ENCODE assay signal across 8 mouse cellular contexts in genomic region chr2:121449545-121450011, GRCm38 (mm10). TPM values are rescaled to one million over a fixed set of nuclear protein-coding genes. Genes with fewer than 3 reads are reported as not detected.
DNase-seq lines count a peak whose midpoint lies in the region; ATAC-seq and TF ChIP-seq lines count a peak whose summit lies in the region.

No protein-coding gene starts in this region.

- 0 out of 2 replicates have a peak, but pooled peaks cover 4% of the 10 kb centered on the region for H3K4me1 ChIP-seq in lung, embryonic 14.5 days (ENCODE audit: insufficient read depth)
- H3K4me1 ChIP-seq in embryonic facial prominence, embryonic 12.5 days, result peaks cover 22% of the 10 kb centered on the region
- peaks cover 23% of the 10 kb centered on the region for H3K4me1 ChIP-seq in hindbrain, embryonic 12.5 days
- 0 out of 2 replicates have a peak, but pooled peaks cover 2% of the 10 kb centered on the region for H3K4me1 ChIP-seq in lung, postnatal 0 days (ENCODE audit: insufficient read depth, low read depth, low read length)

- ATAC-seq in lung, embryonic 14.5 days (ENCODE audit: insufficient read depth), result peak; percentile 56
- ATAC-seq in embryonic facial prominence, embryonic 12.5 days (ENCODE audit: insufficient number of reproducible peaks, insufficient read depth, low FRiP score, low TSS enrichment), result peak; percentile 72
- peak; percentile 71 for ATAC-seq in hindbrain, embryonic 12.5 days (ENCODE audit: low FRiP score)
- ATAC-seq in lung, postnatal 0 days, result peak; percentile 10

- TF ChIP-seq CTCF in lung, embryonic 14.5 days (IDR thresholded peaks at IDR 0.05; ENCODE audit: low read depth), result no peak
- no peak for TF ChIP-seq CTCF in lung, postnatal 0 days (IDR thresholded peaks at IDR 0.05)

- H3K27me3 ChIP-seq in lung, embryonic 14.5 days (ENCODE audit: insufficient read depth, low read length), result no peaks in the 10 kb centered on the region
- no peaks in the 10 kb centered on the region for H3K27me3 ChIP-seq in embryonic facial prominence, embryonic 12.5 days
- no peaks in the 10 kb centered on the region for H3K27me3 ChIP-seq in hindbrain, embryonic 12.5 days
- no peaks in the 10 kb centered on the region for H3K27me3 ChIP-seq in lung, postnatal 0 days (replicated peaks; ENCODE audit: insufficient read depth, low read length)

- peak overlapping the region; percentile 95 for H3K27ac ChIP-seq in lung, embryonic 14.5 days (ENCODE audit: low read depth)
- peak overlapping the region; percentile 97 for H3K27ac ChIP-seq in embryonic facial prominence, embryonic 12.5 days
- H3K27ac ChIP-seq in hindbrain, embryonic 12.5 days, result peak overlapping the region; percentile 98
- peak overlapping the region; percentile 98 for H3K27ac ChIP-seq in lung, postnatal 0 days (ENCODE audit: low read length)

- WGBS in lung, embryonic 14.5 days, result 0% methylated on average over 52 of the region's 54 CpGs
- WGBS in embryonic facial prominence, embryonic 12.5 days, result under 1% methylated on average over 54 of the region's 54 CpGs
- WGBS in hindbrain, embryonic 12.5 days, result under 1% methylated on average over 42 of the region's 54 CpGs
- 2% methylated on average over 39 of the region's 54 CpGs for WGBS in lung, postnatal 0 days

- peaks cover 32% of the 10 kb centered on the region for H3K36me3 ChIP-seq in lung, embryonic 14.5 days (ENCODE audit: insufficient read depth)
- peaks cover 24% of the 10 kb centered on the region for H3K36me3 ChIP-seq in embryonic facial prominence, embryonic 12.5 days
- peaks cover 19% of the 10 kb centered on the region for H3K36me3 ChIP-seq in hindbrain, embryonic 12.5 days
- no peaks in the 10 kb centered on the region; the same call in 1 of the 2 replicates for H3K36me3 ChIP-seq in lung, postnatal 0 days (ENCODE audit: insufficient read depth, low read length)

- DNase-seq in lung, embryonic 14.5 days, result no peak
- no peak for DNase-seq in lung, postnatal 4 days
- no peak for DNase-seq in lung, postnatal 0 days (ENCODE audit: low spot score)
- no peak for DNase-seq in layer of hippocampus, adult 18-20 months (ENCODE audit: low spot score in 2 of 2)
- DNase-seq in left cerebral cortex, adult 11 months (ENCODE audit: low spot score), result no peak
- no peak for DNase-seq in layer of hippocampus, postnatal 14 days (ENCODE audit: low spot score in 2 of 2)

- peak overlapping the region; percentile 94 for H3K9ac ChIP-seq in lung, embryonic 14.5 days
- H3K9ac ChIP-seq in embryonic facial prominence, embryonic 12.5 days, result peak overlapping the region; percentile 97
- peak overlapping the region; percentile 96 for H3K9ac ChIP-seq in hindbrain, embryonic 12.5 days
- peak overlapping the region; percentile 98 for H3K9ac ChIP-seq in lung, postnatal 0 days (replicated peaks; ENCODE audit: low read depth)

- H3K9me3 ChIP-seq in lung, embryonic 14.5 days (ENCODE audit: low read depth, low read length), result no peaks in the 10 kb centered on the region
- H3K9me3 ChIP-seq in embryonic facial prominence, embryonic 12.5 days, result no peaks in the 10 kb centered on the region
- no peaks in the 10 kb centered on the region for H3K9me3 ChIP-seq in hindbrain, embryonic 12.5 days (replicated peaks)
- no peaks in the 10 kb centered on the region for H3K9me3 ChIP-seq in lung, postnatal 0 days (ENCODE audit: low read length)

- TF ChIP-seq EP300 in lung, postnatal 0 days (IDR thresholded peaks at IDR 0.05), result no peak

- peak overlapping the region; percentile 99 for H3K4me3 ChIP-seq in lung, embryonic 14.5 days (ENCODE audit: low read depth, low read length)
- peak overlapping the region; percentile 99 for H3K4me3 ChIP-seq in embryonic facial prominence, embryonic 12.5 days
- peak overlapping the region; percentile 99 for H3K4me3 ChIP-seq in hindbrain, embryonic 12.5 days
- H3K4me3 ChIP-seq in lung, postnatal 0 days (ENCODE audit: low read depth, low read length), result peak overlapping the region; percentile 99

- H3K4me2 ChIP-seq in lung, embryonic 14.5 days, result peak overlapping the region; percentile 89
- H3K4me2 ChIP-seq in embryonic facial prominence, embryonic 12.5 days (replicated peaks), result peak overlapping the region; percentile 96
- peak overlapping the region; percentile 95 for H3K4me2 ChIP-seq in hindbrain, embryonic 12.5 days (replicated peaks)
- H3K4me2 ChIP-seq in lung, postnatal 0 days (replicated peaks; ENCODE audit: low read depth, low read length), result peak overlapping the region; percentile 73

RNA-seq across cellular contexts. Expression of gene Serf2, which starts 0.6 kb away (rescaled TPM):
- polyA plus RNA-seq in lung, embryonic 14.5 days (2014; fragmentation: Nextera tagmentation; extraction: Ambion mirVana), result 488 and 525 TPM in 2 replicates
- polyA plus RNA-seq in embryonic facial prominence, embryonic 12.5 days (2016; fragmentation: Nextera tagmentation; extraction: Ambion mirVana), result 495 and 504 TPM in 2 replicates
- polyA plus RNA-seq in hindbrain, embryonic 12.5 days (2016; fragmentation: Nextera tagmentation; extraction: Ambion mirVana), result 455 and 463 TPM in 2 replicates
- polyA plus RNA-seq in lung, postnatal 0 days (2015; fragmentation: Nextera tagmentation; extraction: Ambion mirVana), result 456 and 470 TPM in 2 replicates
- total RNA-seq in layer of hippocampus, adult 18-20 months (2021), result 100 to 1,000 TPM; 141 to 144 TPM
- total RNA-seq in layer of hippocampus, postnatal 14 days (2021), result 100 to 1,000 TPM; 157 to 166 TPM

RNA-seq across cellular contexts. Expression of gene Hypk, which starts 3.5 kb away (rescaled TPM):
- polyA plus RNA-seq in lung, embryonic 14.5 days (2014; fragmentation: Nextera tagmentation; extraction: Ambion mirVana), result 87.4 and 97.0 TPM in 2 replicates
- 128 and 143 TPM in 2 replicates for polyA plus RNA-seq in embryonic facial prominence, embryonic 12.5 days (2016; fragmentation: Nextera tagmentation; extraction: Ambion mirVana)
- polyA plus RNA-seq in hindbrain, embryonic 12.5 days (2016; fragmentation: Nextera tagmentation; extraction: Ambion mirVana), result 115 TPM in 2 replicates
- 61.7 and 70.9 TPM in 2 replicates for polyA plus RNA-seq in lung, postnatal 0 days (2015; fragmentation: Nextera tagmentation; extraction: Ambion mirVana)
- total RNA-seq in layer of hippocampus, adult 18-20 months (2021), result 10 to 100 TPM; 17.8 to 18.0 TPM
- 10 to 100 TPM; 20.1 to 27.8 TPM for total RNA-seq in layer of hippocampus, postnatal 14 days (2021)

RNA-seq across cellular contexts. Expression of gene Ell3, which starts 5.5 kb away (rescaled TPM):
- polyA plus RNA-seq in lung, embryonic 14.5 days (2014; fragmentation: Nextera tagmentation; extraction: Ambion mirVana), result 9.0 and 10.4 TPM in 2 replicates
- polyA plus RNA-seq in embryonic facial prominence, embryonic 12.5 days (2016; fragmentation: Nextera tagmentation; extraction: Ambion mirVana), result 12.4 and 15.6 TPM in 2 replicates
- 3.3 and 5.7 TPM in 2 replicates for polyA plus RNA-seq in hindbrain, embryonic 12.5 days (2016; fragmentation: Nextera tagmentation; extraction: Ambion mirVana)
- polyA plus RNA-seq in lung, postnatal 0 days (2015; fragmentation: Nextera tagmentation; extraction: Ambion mirVana), result 2.1 and 2.9 TPM in 2 replicates
- not detected for total RNA-seq in layer of hippocampus, adult 18-20 months (2021)
- total RNA-seq in layer of hippocampus, postnatal 14 days (2021), result not detected

RNA-seq across cellular contexts. Expression of gene Serinc4, which starts 7.0 kb away (rescaled TPM):
- polyA plus RNA-seq in lung, embryonic 14.5 days (2014; fragmentation: Nextera tagmentation; extraction: Ambion mirVana), result 0.47 TPM in 1 of 2 replicates, not detected in the other
- polyA plus RNA-seq in embryonic facial prominence, embryonic 12.5 days (2016; fragmentation: Nextera tagmentation; extraction: Ambion mirVana), result not detected in 2 replicates
- 0.85 and 0.94 TPM in 2 replicates for polyA plus RNA-seq in hindbrain, embryonic 12.5 days (2016; fragmentation: Nextera tagmentation; extraction: Ambion mirVana)
- 0.15 and 0.35 TPM in 2 replicates for polyA plus RNA-seq in lung, postnatal 0 days (2015; fragmentation: Nextera tagmentation; extraction: Ambion mirVana)
- total RNA-seq in layer of hippocampus, adult 18-20 months (2021), result under 1 TPM; 0.40 to 0.56 TPM
- under 1 TPM; 0.97 to 0.98 TPM for total RNA-seq in layer of hippocampus, postnatal 14 days (2021)

RNA-seq across cellular contexts. Expression of gene Mfap1b, which starts 24.3 kb away (rescaled TPM):
- polyA plus RNA-seq in lung, embryonic 14.5 days (2014; fragmentation: Nextera tagmentation; extraction: Ambion mirVana), result 47.9 and 51.2 TPM in 2 replicates
- 62.6 and 64.2 TPM in 2 replicates for polyA plus RNA-seq in embryonic facial prominence, embryonic 12.5 days (2016; fragmentation: Nextera tagmentation; extraction: Ambion mirVana)
- polyA plus RNA-seq in hindbrain, embryonic 12.5 days (2016; fragmentation: Nextera tagmentation; extraction: Ambion mirVana), result 72.4 and 75.7 TPM in 2 replicates
- 37.7 and 37.8 TPM in 2 replicates for polyA plus RNA-seq in lung, postnatal 0 days (2015; fragmentation: Nextera tagmentation; extraction: Ambion mirVana)
- total RNA-seq in layer of hippocampus, adult 18-20 months (2021), result 10 to 100 TPM; 47.8 to 52.9 TPM
- total RNA-seq in layer of hippocampus, postnatal 14 days (2021), result 10 to 100 TPM; 38.0 to 40.6 TPM

Comparison
In these comparisons a context has a peak if more than half of its experiments do, and no peak if none do; other contexts are left out.
1. ATAC-seq: peak in every context shown above with its lines; median percentile 72 in embryonic facial prominence, embryonic 12.5 days; 71 in hindbrain, embryonic 12.5 days; 56 in lung, embryonic 14.5 days; 10 in lung, postnatal 0 days.